Mouse (Mus musculus) embryonic fibroblast, embryonic 13.5 days (primary cell): ENCODE results near the gene Fam83b. TPM values are rescaled to one million over a fixed set of nuclear protein-coding genes. Genes with fewer than 3 reads are reported as not detected.

Source experiments
- H3K27ac ChIP-seq: 2 replicates; pipeline ENCODE4 v1.5.1; 2012; ENCODE audit warnings: low read length, control low read depth, inconsistent platforms; ENCODE audit not compliant: insufficient read depth
- H3K4me1 ChIP-seq: 2 replicates; pipeline ENCODE4 v1.6.1; 2011; ENCODE audit warnings: low read length; ENCODE audit not compliant: control insufficient read depth, insufficient read depth
- H3K4me3 ChIP-seq: 2 replicates; pipeline ENCODE4 v1.5.1; 2011; ENCODE audit warnings: mild to moderate bottlenecking, control low read depth, low read length; ENCODE audit not compliant: insufficient read depth
- CTCF ChIP-seq: IDR thresholded peaks from 2 replicates; pipeline ENCODE4 v1.5.1; 2011; ENCODE audit warnings: mild to moderate bottlenecking, control low read depth, low read length, moderate library complexity, borderline replicate concordance; ENCODE audit not compliant: insufficient read depth
- POLR2A ChIP-seq: IDR thresholded peaks from 2 replicates; pipeline ENCODE4 v1.6.1; 2011; ENCODE audit warnings: low read depth, mild to moderate bottlenecking, control low read depth, low read length, moderate library complexity
- polyA plus RNA-seq: library from polyadenylated mRNA; stranded (reverse); fragments of >200 nt; gene quantifications from 2 replicates; pipeline ENCODE4 v1.2.4, GENCODE M21; 2011; ENCODE audit warnings: low read depth; ENCODE audit not compliant: missing spikeins, insufficient read length

Fam83b gene
- polyA plus RNA-seq, 1 experiment: not detected

DNA sequence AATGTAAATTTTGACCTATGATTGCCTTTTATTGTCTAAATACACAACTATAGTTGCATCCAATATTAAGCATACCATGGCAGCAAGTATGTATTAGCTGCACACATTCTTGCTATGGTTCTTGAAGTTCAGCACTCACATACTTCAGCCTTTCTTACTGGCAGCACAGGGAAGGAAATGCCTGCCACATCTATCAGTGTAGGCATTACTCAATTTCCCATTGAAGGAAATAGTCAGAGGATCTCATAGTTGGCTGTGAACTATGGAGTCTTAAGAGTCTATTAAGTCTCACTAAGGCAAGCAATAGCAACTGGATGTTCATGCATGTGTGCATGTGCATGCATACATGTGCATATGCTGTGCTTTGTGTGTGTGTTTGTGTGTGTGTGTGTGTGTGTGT, 41.3 kb downstream of the Fam83b start:
- TF ChIP-seq CTCF: no peak
- TF ChIP-seq POLR2A: no peak
- Histone ChIP-seq H3K4me1 (no peaks in the 10 kb centered on the region), H3K27ac (no peak overlapping the region; the same call in 1 of the 2 replicates), H3K4me3 (no peak overlapping the region)

- H3K4me1 ChIP-seq: no peaks in the 10 kb centered on the region
- no peak for TF ChIP-seq CTCF
- TF ChIP-seq POLR2A: no peak
- H3K27ac ChIP-seq: no peak overlapping the region
- H3K4me3 ChIP-seq: no peak overlapping the region
Observed at GRCm38 (mm10) chr9:76523075-76523474, 43.8 kb downstream of the Fam83b start.

GRCm38 (mm10) chr9:76521640-76522039, 45.3 kb downstream of the Fam83b start:
- Histone ChIP-seq H3K4me1 (no peaks in the 10 kb centered on the region), H3K4me3 (no peak overlapping the region), H3K27ac (no peak overlapping the region)
- TF ChIP-seq CTCF (no peak), POLR2A (no peak)

DNA sequence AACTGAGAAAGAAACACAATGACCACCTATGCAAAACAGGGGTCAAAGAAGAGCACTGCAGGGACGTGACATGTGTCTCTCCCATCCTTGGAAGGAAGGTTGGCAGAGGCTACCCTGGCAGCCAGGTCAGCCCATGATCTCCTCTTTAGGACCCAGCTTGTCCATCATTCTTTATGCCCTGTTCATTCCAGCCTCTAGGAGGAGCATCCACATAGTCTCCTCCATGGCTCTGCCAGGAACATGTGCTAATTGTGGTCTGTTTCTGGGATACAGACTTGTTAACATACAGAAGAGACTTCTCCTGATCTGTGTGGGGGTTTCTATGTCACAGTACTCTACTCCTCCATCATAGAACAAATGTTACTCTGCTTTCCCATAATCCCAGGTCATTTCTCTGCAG, 48.3 kb downstream of the Fam83b start:
- no peak overlapping the region for H3K4me3 ChIP-seq
- TF ChIP-seq POLR2A (no peak), CTCF (no peak)
- no peaks in the 10 kb centered on the region for H3K4me1 ChIP-seq
- no peak overlapping the region for H3K27ac ChIP-seq

DNA sequence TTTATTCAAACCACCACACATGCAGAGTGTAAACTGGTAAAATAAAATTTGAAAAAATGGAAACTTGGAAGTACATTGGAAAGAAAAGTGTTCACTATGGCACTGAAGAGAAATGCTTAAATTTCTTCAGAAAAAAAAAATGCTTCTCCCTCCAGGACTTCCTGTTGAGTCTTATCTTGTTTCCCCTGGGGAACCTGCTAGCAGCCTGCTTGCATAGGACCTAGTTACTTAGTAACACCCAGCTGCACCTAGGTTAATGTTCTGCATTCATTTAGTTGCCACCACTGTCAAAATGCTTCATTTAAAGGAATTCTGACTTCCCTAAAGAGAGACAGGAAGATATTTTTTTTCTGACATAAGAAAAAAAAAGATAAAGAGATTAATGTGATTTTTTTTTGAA, 61.3 kb downstream of the Fam83b start:
- no peak overlapping the region for H3K4me3 ChIP-seq
- no peak overlapping the region for H3K27ac ChIP-seq
- TF ChIP-seq CTCF (no peak), POLR2A (no peak)
- no peaks in the 10 kb centered on the region for H3K4me1 ChIP-seq

DNA sequence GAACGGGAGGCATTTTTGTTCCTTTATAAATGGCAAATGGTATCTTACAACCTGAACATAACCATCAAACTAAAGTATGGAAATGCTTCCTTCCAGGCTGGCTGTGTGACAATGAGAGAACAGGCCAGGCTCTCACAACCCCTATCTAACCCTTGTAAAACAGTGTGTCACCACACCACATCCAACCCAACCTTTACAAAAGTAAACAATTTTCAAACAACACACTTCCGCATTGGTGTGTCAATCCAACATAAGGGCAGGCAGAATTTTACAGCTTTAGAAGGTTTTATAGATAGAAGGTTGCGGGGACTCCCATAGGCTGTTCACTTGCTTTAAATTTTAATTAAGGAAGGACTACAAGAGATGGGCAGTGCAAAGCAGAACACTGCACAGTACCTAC, 77.2 kb downstream of the Fam83b start:
- H3K4me3 ChIP-seq: no peak overlapping the region
- no peak overlapping the region for H3K27ac ChIP-seq
- H3K4me1 ChIP-seq: no peaks in the 10 kb centered on the region
- TF ChIP-seq POLR2A (no peak), CTCF (no peak)

DNA sequence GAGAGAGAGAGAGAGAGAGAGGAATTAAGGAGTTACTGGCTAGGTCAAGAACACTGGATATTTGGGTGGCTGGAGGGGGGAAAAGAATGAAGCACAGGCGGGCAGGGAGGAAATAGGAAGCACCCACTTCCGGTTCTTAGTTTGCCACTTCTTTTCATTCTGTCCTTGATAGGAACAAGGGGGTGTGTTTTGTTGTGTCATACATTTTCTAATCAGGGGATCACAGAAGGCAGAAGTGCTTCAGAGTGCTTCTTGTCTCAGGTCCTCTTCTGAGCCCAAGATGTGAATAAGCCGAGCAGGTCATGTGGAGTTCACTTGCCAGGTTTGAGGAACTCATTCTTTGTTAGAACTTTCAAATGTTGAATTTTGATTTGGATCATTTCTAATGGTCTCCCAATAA, 86.8 kb downstream of the Fam83b start:
- TF ChIP-seq CTCF: no peak
- no peak for TF ChIP-seq POLR2A
- Histone ChIP-seq H3K27ac (no peak overlapping the region), H3K4me1 (no peaks in the 10 kb centered on the region), H3K4me3 (no peak overlapping the region)

DNA sequence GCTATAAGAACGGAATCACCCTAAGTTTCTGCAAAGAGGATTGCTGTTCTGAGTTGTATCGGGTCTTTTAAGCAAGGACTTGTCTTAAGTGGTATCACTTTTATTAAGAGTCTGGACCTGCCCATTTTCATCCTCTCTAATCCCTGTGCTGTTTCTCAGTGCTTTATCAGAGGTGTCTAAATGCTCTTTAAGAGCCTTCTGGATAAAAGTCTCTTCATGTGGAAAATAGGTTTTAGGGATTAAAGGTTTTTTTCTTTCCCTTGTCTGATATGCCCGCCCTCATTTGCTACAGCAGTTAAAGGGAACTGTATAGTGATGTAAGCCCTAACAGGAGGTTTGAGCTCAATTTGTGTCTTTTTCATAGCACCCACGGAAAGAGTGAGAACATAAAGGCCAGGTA, 97.4 kb downstream of the Fam83b start:
- no peak for TF ChIP-seq POLR2A
- TF ChIP-seq CTCF: no peak
- Histone ChIP-seq H3K27ac (no peak overlapping the region), H3K4me3 (no peak overlapping the region), H3K4me1 (no peaks in the 10 kb centered on the region)

DNA sequence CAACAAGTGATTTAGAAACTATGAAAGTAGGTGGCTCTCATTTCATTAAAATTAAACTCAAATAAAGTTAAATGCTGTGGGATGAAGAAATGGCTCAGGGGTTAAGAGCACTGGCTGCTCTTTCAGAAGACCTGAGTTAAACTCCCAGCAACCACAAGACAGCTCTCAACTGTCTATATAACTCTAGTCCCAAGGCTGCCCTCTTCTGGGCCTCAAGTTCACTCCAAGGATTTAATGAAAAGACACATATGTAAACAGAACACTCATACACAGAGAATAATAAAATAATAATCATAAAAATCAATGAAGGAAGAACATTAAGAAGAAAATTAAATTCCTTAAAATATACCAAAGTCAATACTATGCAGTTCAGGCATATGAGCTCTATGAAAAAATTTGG, 105.4 kb downstream of the Fam83b start:
- H3K27ac ChIP-seq: no peak overlapping the region
- H3K4me3 ChIP-seq: no peak overlapping the region
- H3K4me1 ChIP-seq: no peaks in the 10 kb centered on the region
- TF ChIP-seq POLR2A: no peak
- no peak for TF ChIP-seq CTCF

DNA sequence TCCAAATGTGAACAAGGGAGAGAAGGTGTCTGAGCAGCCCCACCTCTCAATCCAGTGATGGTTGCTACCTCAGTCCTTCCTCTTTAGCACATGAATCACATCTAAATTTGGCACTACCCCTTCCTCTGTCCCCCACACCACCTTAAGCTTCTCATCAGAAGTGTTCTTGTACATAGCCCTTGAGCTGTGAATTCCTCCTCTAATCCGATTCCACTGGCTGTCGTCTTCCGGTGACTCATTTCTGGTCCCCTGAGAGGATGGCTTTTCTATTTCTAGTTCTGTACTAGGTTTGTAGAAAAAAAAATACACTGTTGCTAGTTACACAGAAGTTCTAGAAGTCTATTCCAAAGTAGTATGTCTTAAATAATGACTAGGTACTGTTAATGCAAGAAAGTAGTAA, 111.2 kb downstream of the Fam83b start:
- Histone ChIP-seq H3K27ac (no peak overlapping the region), H3K4me3 (no peak overlapping the region), H3K4me1 (no peaks in the 10 kb centered on the region)
- TF ChIP-seq POLR2A: no peak
- no peak for TF ChIP-seq CTCF

Other genes with a start within 250 kb of the Fam83b start
- 0.26 TPM in 1 of 2 replicates, not detected in the other for gene Hcrtr2, start 243.3 kb downstream of the Fam83b start, polyA plus RNA-seq